Mouse (Mus musculus) megakaryocyte, embryonic 14.5 days (primary cell): ENCODE results near the gene Tmem218.

ENCODE experiments used
- FLI1 ChIP-seq: IDR thresholded peaks from 2 replicates; pipeline ENCODE4 v1.6.1; 2012; ENCODE audit warnings: low read length, inconsistent platforms, mixed read lengths
- GATA1 ChIP-seq: IDR thresholded peaks from 3 replicates; pipeline ENCODE4 v1.6.1; 2012; ENCODE audit warnings: mixed read lengths, low read length, inconsistent platforms, borderline replicate concordance

DNA sequence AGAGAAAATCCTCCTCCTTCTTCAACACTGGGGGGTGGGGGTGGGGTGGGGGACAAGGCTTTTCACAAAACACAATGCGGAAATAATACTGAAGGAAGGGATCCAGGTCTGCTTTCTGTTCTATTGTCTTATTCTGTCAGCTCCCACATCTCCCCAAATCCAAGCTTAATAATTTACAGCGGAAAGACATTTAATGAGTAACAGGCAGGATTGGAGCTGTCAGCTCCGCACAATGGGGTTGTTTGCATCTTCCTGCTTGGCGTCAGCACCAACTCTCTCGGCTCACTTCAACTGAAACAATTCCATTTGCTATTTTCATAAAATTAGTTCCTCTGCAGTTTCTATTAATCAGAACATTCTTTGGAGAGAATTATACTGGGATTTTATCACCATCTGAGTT lies 4.1 kb upstream of the Tmem218 start:
- TF ChIP-seq GATA1 (no peak), FLI1 (no peak)
